Mouse (Mus musculus): ENCODE measurements at regions not wholly inside any gene's neighbourhood (a gene's known extent, or its start where the extent isn't known, plus 50 kb on each side); places are given as distances from the start of the nearest gene placed in this dataset.

DNA sequence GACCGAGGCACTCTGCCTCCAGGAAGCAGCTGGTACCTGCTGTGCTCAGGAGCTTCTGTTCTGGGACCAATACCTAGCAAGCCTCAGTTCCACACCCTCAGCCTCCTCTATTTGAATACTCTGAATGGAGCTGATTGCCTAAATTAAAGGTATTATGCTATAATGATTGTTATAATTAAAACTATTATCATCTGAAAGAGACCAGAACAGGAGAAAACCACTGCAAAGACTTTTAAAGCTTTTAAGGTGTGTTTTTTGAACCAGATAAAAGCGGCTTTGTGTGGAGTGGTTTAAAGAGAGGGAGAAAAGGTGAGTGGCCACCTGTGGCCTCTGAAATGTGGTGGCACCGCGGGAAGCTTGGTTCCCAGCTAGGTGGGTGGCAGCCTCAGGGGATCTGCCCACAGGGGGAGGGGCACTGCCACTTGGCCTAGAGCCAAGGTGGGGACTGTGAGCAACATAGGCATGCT lies 115.6 kb downstream of the 9530068E07Rik start:
- Histone ChIP-seq H3K9ac (ENCODE audit: low read length) (no peak overlapping the region), H3K4me2 (no peak overlapping the region), H3K27me3 (ENCODE audit: control insufficient read depth, insufficient read depth, low read length) (no peaks in the 10 kb centered on the region), H3K9me3 (ENCODE audit: control insufficient read depth, low read length) (no peaks in the 10 kb centered on the region), H3K4me3 (ENCODE audit: low read depth, low read length) (no peak overlapping the region), H3K36me3 (ENCODE audit: control insufficient read depth, insufficient read depth, low read length) (no peaks in the 10 kb centered on the region), H3K4me1 (ENCODE audit: control insufficient read depth, insufficient read depth, low read length) (no peaks in the 10 kb centered on the region), H3K27ac (ENCODE audit: low read depth, low read length) (no peak overlapping the region)
- ATAC-seq (ENCODE audit: low FRiP score): no peak
- 58% methylated on average over 4 of the region's 4 CpGs for whole genome bisulfite sequencing
- no peak for DNase-seq (ENCODE audit: low spot score, missing footprints)

DNA sequence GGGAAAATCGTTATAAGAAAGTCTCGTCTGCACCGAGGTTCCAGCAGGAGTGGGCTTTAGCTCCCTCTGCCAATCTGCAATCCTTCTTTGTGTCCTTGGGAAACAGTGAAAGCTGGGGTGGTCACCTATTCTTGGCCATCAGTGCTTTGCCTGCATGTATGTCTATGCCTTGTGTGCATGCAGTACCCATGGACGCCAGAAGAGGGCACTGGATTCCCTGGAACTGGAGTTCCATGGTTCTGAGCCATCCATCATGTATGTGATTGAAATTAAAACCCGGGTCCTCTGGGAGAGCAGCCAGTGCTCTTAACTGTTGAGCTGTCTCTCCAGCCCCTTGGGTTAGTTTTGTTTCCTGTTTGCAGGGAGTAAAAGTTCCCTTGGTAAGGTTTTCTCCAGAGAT lies 121.1 kb downstream of the 9530068E07Rik start:
- Histone ChIP-seq H3K27me3 (ENCODE audit: control insufficient read depth, insufficient read depth, low read length) (no peaks in the 10 kb centered on the region), H3K4me1 (ENCODE audit: control insufficient read depth, insufficient read depth, low read length) (no peaks in the 10 kb centered on the region), H3K4me2 (no peak overlapping the region), H3K36me3 (ENCODE audit: control insufficient read depth, insufficient read depth, low read length) (no peaks in the 10 kb centered on the region), H3K9me3 (ENCODE audit: control insufficient read depth, low read length) (no peaks in the 10 kb centered on the region), H3K27ac (ENCODE audit: low read depth, low read length) (no peak overlapping the region), H3K9ac (ENCODE audit: low read length) (no peak overlapping the region), H3K4me3 (ENCODE audit: low read depth, low read length) (no peak overlapping the region)
- no peak for DNase-seq (ENCODE audit: low spot score, missing footprints)
- ATAC-seq (ENCODE audit: low FRiP score): no peak
- 78% methylated on average over 5 of the region's 5 CpGs for WGBS

DNA sequence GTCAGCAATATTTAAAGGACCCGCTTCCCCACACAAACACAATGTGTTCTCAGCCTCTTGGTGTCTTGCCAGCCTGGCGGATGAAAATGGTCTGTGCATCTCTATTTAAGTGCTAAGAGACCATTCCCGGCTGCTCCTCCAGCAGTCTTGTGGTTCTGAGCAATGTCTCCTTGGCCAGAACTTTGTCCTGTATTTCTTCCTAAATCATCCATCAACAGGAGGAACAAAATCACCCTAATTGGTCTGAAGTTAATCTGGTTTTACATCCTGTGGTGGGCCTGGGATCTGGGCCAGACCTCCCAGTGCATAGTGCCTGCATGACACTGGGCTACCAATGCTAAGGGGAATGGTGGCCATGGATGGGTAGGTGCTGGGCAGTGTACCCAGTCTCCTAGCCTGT lies 123.6 kb downstream of the 9530068E07Rik start:
- 87% methylated on average over 3 of the region's 3 CpGs for WGBS

GRCm38 (mm10) chr11:52521879-52522278 lies 125.7 kb downstream of the 9530068E07Rik start:
- DNase-seq (ENCODE audit: low spot score, missing footprints): peak; percentile 94
- H3K4me3 ChIP-seq (ENCODE audit: low read depth, low read length): no peak overlapping the region
- no peaks in the 10 kb centered on the region for H3K36me3 ChIP-seq (ENCODE audit: control insufficient read depth, insufficient read depth, low read length)
- no peaks in the 10 kb centered on the region for H3K9me3 ChIP-seq (ENCODE audit: control insufficient read depth, low read length)
- H3K27me3 ChIP-seq (ENCODE audit: control insufficient read depth, insufficient read depth, low read length): no peaks in the 10 kb centered on the region
- WGBS: 42% methylated on average over 4 of the region's 4 CpGs
- 0 out of 2 replicates have a peak, but pooled peaks have one; percentile 27 for ATAC-seq (ENCODE audit: low FRiP score)
- H3K4me1 ChIP-seq (ENCODE audit: control insufficient read depth, insufficient read depth, low read length): 0 out of 2 replicates have a peak, but pooled peaks cover 2% of the 10 kb centered on the region
- no peak overlapping the region for H3K4me2 ChIP-seq
- no peak overlapping the region for H3K27ac ChIP-seq (ENCODE audit: low read depth, low read length)
- H3K9ac ChIP-seq (ENCODE audit: low read length): no peak overlapping the region

More for the DNA sequence above, 123.6 kb downstream of the 9530068E07Rik start:
- no peaks in the 10 kb centered on the region for H3K27me3 ChIP-seq (ENCODE audit: control insufficient read depth, insufficient read depth, low read length)
- ATAC-seq (ENCODE audit: low FRiP score) (no peak), DNase-seq (ENCODE audit: low spot score, missing footprints) (no peak)
- no peaks in the 10 kb centered on the region for H3K36me3 ChIP-seq (ENCODE audit: control insufficient read depth, insufficient read depth, low read length)
- H3K4me1 ChIP-seq (ENCODE audit: control insufficient read depth, insufficient read depth, low read length): no peaks in the 10 kb centered on the region
- H3K27ac ChIP-seq (ENCODE audit: low read depth, low read length): no peak overlapping the region
- H3K9me3 ChIP-seq (ENCODE audit: control insufficient read depth, low read length): no peaks in the 10 kb centered on the region
- H3K4me3 ChIP-seq (ENCODE audit: low read depth, low read length): no peak overlapping the region
- H3K4me2 ChIP-seq: no peak overlapping the region
- H3K9ac ChIP-seq (ENCODE audit: low read length): no peak overlapping the region

DNA sequence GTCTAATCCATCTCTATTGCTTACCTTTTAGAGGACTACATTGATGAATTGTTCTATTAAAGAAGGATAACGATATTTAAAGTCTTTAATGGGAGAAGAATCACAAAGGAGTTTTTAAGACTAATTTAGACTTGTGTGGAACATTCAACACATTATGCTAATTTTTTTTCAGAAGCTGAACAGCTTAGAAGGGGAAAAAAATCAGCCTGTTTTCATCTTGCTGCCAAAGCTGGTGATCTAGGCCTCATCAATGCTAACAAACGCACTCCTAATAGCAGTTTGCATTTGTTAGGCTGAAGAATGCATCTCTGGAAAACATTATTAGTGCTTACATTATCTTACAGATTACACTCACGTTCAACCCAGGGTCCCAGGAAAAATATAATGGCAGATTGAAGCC lies 126.2 kb downstream of the 9530068E07Rik start:
- no peak overlapping the region for H3K4me3 ChIP-seq (ENCODE audit: low read depth, low read length)
- ATAC-seq (ENCODE audit: low FRiP score): no peak
- no peaks in the 10 kb centered on the region for H3K9me3 ChIP-seq (ENCODE audit: control insufficient read depth, low read length)
- no peaks in the 10 kb centered on the region for H3K27me3 ChIP-seq (ENCODE audit: control insufficient read depth, insufficient read depth, low read length)
- 76% methylated on average over 3 of the region's 3 CpGs for WGBS
- 0 out of 2 replicates have a peak, but pooled peaks cover 2% of the 10 kb centered on the region for H3K4me1 ChIP-seq (ENCODE audit: control insufficient read depth, insufficient read depth, low read length)
- H3K9ac ChIP-seq (ENCODE audit: low read length): no peak overlapping the region
- peak; percentile 44 for DNase-seq (ENCODE audit: low spot score, missing footprints)
- H3K27ac ChIP-seq (ENCODE audit: low read depth, low read length): no peak overlapping the region
- H3K36me3 ChIP-seq (ENCODE audit: control insufficient read depth, insufficient read depth, low read length): no peaks in the 10 kb centered on the region
- H3K4me2 ChIP-seq: no peak overlapping the region

DNA sequence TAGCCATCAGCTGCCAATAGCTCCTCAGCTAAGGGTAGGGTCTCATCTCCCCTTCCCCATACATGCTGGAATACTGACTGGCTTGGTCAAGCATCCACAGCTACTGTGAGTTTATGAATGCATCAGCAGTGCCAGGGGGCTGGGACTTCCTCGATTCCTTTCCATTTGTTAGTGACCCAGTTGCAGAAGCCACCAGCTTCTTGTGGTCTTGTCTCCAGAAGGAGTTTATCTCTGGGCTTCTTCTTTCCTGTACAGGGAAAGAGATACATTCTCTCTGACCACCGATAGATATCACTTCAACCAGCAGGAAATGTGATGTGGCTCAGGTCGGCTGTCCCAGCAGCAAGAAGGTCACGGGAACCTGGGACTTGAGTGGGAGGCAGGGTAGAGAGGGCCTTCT lies 127.0 kb downstream of the 9530068E07Rik start:
- Histone ChIP-seq H3K36me3 (ENCODE audit: control insufficient read depth, insufficient read depth, low read length) (no peaks in the 10 kb centered on the region), H3K9ac (ENCODE audit: low read length) (no peak overlapping the region), H3K4me1 (ENCODE audit: control insufficient read depth, insufficient read depth, low read length) (0 out of 2 replicates have a peak, but pooled peaks cover 2% of the 10 kb centered on the region), H3K9me3 (ENCODE audit: control insufficient read depth, low read length) (no peaks in the 10 kb centered on the region), H3K4me2 (no peak overlapping the region), H3K27me3 (ENCODE audit: control insufficient read depth, insufficient read depth, low read length) (no peaks in the 10 kb centered on the region), H3K27ac (ENCODE audit: low read depth, low read length) (no peak overlapping the region), H3K4me3 (ENCODE audit: low read depth, low read length) (no peak overlapping the region)
- ATAC-seq (ENCODE audit: low FRiP score) (no peak), DNase-seq (ENCODE audit: low spot score, missing footprints) (peak; percentile 51)
- 77% methylated on average over 4 of the region's 4 CpGs for WGBS

DNA sequence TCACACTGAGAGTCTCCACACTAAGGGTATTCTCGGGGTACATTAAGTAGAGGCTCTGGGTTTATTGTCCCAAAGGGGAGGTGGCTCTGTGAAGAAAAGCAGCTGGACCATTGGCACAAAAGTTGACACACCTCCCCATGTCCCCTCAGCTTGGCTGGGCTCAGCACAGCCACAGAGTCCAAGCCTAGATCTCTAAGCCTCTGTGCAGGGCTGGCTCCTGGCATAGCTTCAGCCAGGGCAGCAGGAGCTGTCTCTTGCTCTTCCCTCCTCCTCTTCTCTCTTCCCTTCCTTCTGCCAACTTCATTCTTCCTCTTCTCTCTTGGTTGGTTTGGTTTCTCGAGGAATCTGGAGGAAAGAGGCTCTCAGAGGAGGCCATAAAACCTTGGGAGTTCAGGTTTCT lies 127.4 kb downstream of the 9530068E07Rik start:
- H3K4me3 ChIP-seq (ENCODE audit: low read depth, low read length): no peak overlapping the region
- H3K9me3 ChIP-seq (ENCODE audit: control insufficient read depth, low read length): no peaks in the 10 kb centered on the region
- no peak for ATAC-seq (ENCODE audit: low FRiP score)
- WGBS: 70% methylated on average over 2 of the region's 2 CpGs
- H3K9ac ChIP-seq (ENCODE audit: low read length): no peak overlapping the region
- H3K36me3 ChIP-seq (ENCODE audit: control insufficient read depth, insufficient read depth, low read length): no peaks in the 10 kb centered on the region
- H3K27ac ChIP-seq (ENCODE audit: low read depth, low read length): no peak overlapping the region
- 0 out of 2 replicates have a peak, but pooled peaks cover 2% of the 10 kb centered on the region for H3K4me1 ChIP-seq (ENCODE audit: control insufficient read depth, insufficient read depth, low read length)
- H3K4me2 ChIP-seq: no peak overlapping the region
- DNase-seq (ENCODE audit: low spot score, missing footprints): no peak
- H3K27me3 ChIP-seq (ENCODE audit: control insufficient read depth, insufficient read depth, low read length): no peaks in the 10 kb centered on the region

DNA sequence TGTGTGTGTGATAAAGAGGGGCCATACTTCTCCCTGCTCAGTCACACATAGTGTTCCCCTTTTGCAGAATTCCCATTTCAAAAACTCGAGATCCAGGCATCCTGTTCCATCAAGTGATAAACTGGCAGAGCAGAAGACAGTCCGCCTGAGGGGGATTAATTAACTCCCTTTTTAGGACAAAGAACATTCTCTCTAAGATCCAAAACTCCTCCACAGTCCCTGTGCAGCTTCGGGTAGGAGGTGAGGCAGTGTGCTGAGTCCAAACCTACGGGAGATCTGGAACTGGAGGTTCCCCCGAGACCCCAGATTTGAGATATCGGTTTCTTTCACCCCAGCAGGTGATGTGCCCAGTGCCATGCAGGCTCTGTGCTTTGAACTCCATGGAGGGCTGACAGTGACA lies 129.2 kb downstream of the 9530068E07Rik start:
- Histone ChIP-seq H3K4me3 (ENCODE audit: low read depth, low read length) (no peak overlapping the region), H3K9ac (ENCODE audit: low read length) (no peak overlapping the region), H3K9me3 (ENCODE audit: control insufficient read depth, low read length) (no peaks in the 10 kb centered on the region), H3K4me1 (ENCODE audit: control insufficient read depth, insufficient read depth, low read length) (0 out of 2 replicates have a peak, but pooled peaks cover 2% of the 10 kb centered on the region), H3K36me3 (ENCODE audit: control insufficient read depth, insufficient read depth, low read length) (no peaks in the 10 kb centered on the region), H3K27ac (ENCODE audit: low read depth, low read length) (no peak overlapping the region), H3K27me3 (ENCODE audit: control insufficient read depth, insufficient read depth, low read length) (no peaks in the 10 kb centered on the region), H3K4me2 (no peak overlapping the region)
- WGBS: 62% methylated on average over 6 of the region's 6 CpGs
- DNase-seq (ENCODE audit: low spot score, missing footprints) (no peak), ATAC-seq (ENCODE audit: low FRiP score) (no peak)

DNA sequence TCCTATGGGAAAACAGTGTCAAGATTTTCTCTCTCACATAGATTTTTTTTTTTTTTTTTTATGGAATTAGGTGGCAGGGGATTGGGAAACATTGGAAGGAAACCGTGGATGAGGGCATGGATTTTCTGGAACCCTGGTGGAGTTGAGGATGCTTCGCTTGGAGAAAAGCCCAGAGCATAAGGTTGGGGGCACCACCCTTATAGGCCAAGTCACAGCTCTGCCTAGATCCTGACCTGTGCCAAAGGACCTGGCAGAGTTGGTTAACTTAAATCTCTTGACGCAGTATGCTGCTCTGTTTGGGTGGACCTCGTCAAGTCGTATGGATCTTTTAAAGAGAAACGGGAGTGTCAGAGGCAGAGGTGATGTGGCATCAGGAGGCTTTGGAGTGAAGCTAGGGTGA lies 130.1 kb downstream of the 9530068E07Rik start:
- 87% methylated on average over 6 of the region's 6 CpGs for WGBS
- H3K36me3 ChIP-seq (ENCODE audit: control insufficient read depth, insufficient read depth, low read length): no peaks in the 10 kb centered on the region
- H3K4me2 ChIP-seq: no peak overlapping the region
- no peak overlapping the region for H3K27ac ChIP-seq (ENCODE audit: low read depth, low read length)
- no peak overlapping the region for H3K4me3 ChIP-seq (ENCODE audit: low read depth, low read length)
- H3K9me3 ChIP-seq (ENCODE audit: control insufficient read depth, low read length): no peaks in the 10 kb centered on the region
- no peak overlapping the region for H3K9ac ChIP-seq (ENCODE audit: low read length)
- H3K4me1 ChIP-seq (ENCODE audit: control insufficient read depth, insufficient read depth, low read length): 0 out of 2 replicates have a peak, but pooled peaks cover 2% of the 10 kb centered on the region
- ATAC-seq (ENCODE audit: low FRiP score): no peak
- no peaks in the 10 kb centered on the region for H3K27me3 ChIP-seq (ENCODE audit: control insufficient read depth, insufficient read depth, low read length)
- no peak for DNase-seq (ENCODE audit: low spot score, missing footprints)
